Mouse (Mus musculus): Measurements from ENCODE around the gene Ap1ar.

DNA sequence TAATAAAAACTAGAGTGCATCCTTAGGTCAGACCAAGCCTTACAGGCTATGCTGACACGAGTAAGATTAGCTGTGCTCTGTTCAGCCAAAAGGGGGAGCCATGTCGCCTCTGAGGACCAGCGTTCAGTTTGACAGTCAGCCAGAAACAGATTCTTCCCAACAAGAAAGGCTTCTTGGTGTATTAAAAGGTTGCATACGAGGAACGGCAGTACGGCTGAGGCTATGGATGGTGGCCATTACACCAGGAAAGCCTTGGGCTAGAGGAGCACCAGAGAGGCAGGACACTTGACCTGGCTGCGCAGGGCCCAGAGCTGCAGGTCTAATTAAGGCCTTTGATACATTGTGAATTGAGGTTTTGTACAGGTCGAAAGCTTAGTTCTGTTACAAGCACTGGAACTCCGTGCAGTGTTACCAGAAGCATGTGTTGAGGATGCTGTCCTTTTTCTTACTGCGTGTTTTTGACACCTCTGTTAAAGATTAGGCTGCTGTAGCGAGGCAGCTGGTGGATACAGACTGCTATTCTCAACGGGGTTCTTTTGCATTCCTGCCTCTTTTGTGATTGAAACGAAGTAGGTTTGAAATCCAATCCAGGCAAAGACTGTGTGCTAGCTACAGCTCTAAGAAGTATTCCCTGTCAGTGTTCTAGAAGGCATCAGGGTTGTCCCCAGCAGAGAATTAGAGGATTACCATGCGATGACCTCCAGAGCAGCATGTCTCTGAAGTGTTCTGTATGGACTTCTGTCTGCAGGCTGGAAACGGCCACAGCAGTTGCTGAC, 16.3 kb upstream of the Ap1ar start:
- TF ChIP-seq CTCF (IDR thresholded peaks at IDR 0.05; ENCODE audit: extremely low read depth, insufficient read depth, insufficient read length, insufficient replicate concordance) = peak; percentile 72; the same call in 1 of the 2 replicates
- no peak for TF ChIP-seq POLR2A (IDR thresholded peaks at IDR 0.05; ENCODE audit: low read depth, low read length)

Data from spleen, adult 2 months (tissue).